25 mouse cellular contexts compared by ENCODE assay signal in the genomic region with DNA sequence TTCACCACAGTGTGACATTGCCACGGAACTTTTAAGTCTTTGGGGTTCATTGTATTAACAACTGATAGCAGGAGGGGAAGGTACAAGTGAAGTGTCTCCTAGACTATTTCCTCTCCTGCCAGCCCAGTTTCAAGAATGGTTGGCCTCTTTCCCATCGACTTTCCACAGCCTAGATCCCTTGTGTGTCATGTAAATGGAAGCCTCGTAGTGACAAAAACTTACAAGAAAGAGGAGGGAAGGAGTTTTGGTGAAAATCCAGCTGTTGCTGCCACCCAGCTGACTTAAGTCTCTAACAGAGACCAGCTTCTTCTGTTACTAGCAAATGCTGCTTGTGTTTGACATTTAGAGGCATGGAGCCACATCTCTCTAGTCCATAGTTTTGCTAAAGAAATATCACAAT.
DNase-seq lines count a peak whose midpoint lies in the region; ATAC-seq lines count a peak whose summit lies in the region.
"Had no signal": no experiment of that assay in that cellular context is flagged by ENCODE, and none has a peak within 500 bp of the region (broad histone marks: within the 10 kb centered on the region; RNA-seq: fewer than 3 reads in every experiment).

No protein-coding gene starts in this region.

- 65% methylated on average over 3 of the region's 3 CpGs for WGBS in intestine, embryonic 14.5 days
- WGBS in intestine, embryonic 15.5 days: 68% methylated on average over 3 of the region's 3 CpGs
- WGBS in lung, embryonic 16.5 days: 35% methylated on average over 3 of the region's 3 CpGs

- no peak overlapping the region for H3K4me2 ChIP-seq in intestine, embryonic 14.5 days (ENCODE audit: low read length)
- no peak overlapping the region for H3K4me2 ChIP-seq in intestine, embryonic 15.5 days (replicated peaks)
- H3K4me2 ChIP-seq in lung, embryonic 16.5 days (ENCODE audit: low read depth, low read length): no peak overlapping the region
- H3K4me2 ChIP-seq: embryonic facial prominence, embryonic 13.5 days; forebrain, embryonic 12.5 days; forebrain, embryonic 15.5 days; heart, embryonic 13.5 days; hindbrain, embryonic 12.5 days; hindbrain, embryonic 15.5 days had no signal

- H3K9me3 ChIP-seq in intestine, embryonic 14.5 days (ENCODE audit: control insufficient read depth, low read length): no peaks in the 10 kb centered on the region
- H3K9me3 ChIP-seq in intestine, embryonic 15.5 days: no peaks in the 10 kb centered on the region
- H3K9me3 ChIP-seq in lung, embryonic 16.5 days (ENCODE audit: control insufficient read depth, low read length): no peaks in the 10 kb centered on the region
- H3K9me3 ChIP-seq: embryonic facial prominence, embryonic 10.5 days; embryonic facial prominence, embryonic 13.5 days; forebrain, embryonic 12.5 days; forebrain, embryonic 15.5 days; heart, embryonic 10.5 days; hindbrain, embryonic 12.5 days; hindbrain, embryonic 15.5 days had no signal

- no peak for ATAC-seq in intestine, embryonic 14.5 days (replicated peaks; ENCODE audit: low FRiP score, low TSS enrichment, low read depth)
- ATAC-seq in intestine, embryonic 15.5 days: no peak
- peak; percentile 48 for ATAC-seq in lung, embryonic 16.5 days (ENCODE audit: low read depth)
- ATAC-seq: activated CD4-positive, CD25-positive, alpha-beta regulatory T cell, adult 4 months; CD4-positive, CD25-positive, alpha-beta regulatory T cell, adult 4 months; forebrain, embryonic 15.5 days had no signal

- H3K27me3 ChIP-seq in intestine, embryonic 14.5 days (replicated peaks; ENCODE audit: control insufficient read depth, insufficient read depth, low read length): no peaks in the 10 kb centered on the region
- H3K27me3 ChIP-seq in intestine, embryonic 15.5 days (replicated peaks): no peaks in the 10 kb centered on the region
- no peaks in the 10 kb centered on the region for H3K27me3 ChIP-seq in lung, embryonic 16.5 days (ENCODE audit: control insufficient read depth, insufficient read depth, low read depth, low read length)
- H3K27me3 ChIP-seq: embryonic facial prominence, embryonic 13.5 days; forebrain, embryonic 12.5 days; forebrain, embryonic 15.5 days; heart, embryonic 13.5 days; hindbrain, embryonic 15.5 days had no signal

- DNase-seq in intestine, embryonic 14.5 days (ENCODE audit: low spot score): peak; percentile 13
- no peak for DNase-seq in lung, postnatal 4 days
- DNase-seq in ZHBTc4 (ENCODE audit: low read depth, low spot score): peak; percentile 16
- no peak for DNase-seq in cerebellum, adult 9-11 months
- DNase-seq: adrenal gland, adult 8-10 months; cerebellum, adult 11 months; cerebellum, adult 2 months; cerebellum, postnatal 10 days; cerebellum, postnatal 36 days; embryo, embryonic 11 days; gastrocnemius, postnatal 25 days; heart, adult 2 months had no signal

- H3K36me3 ChIP-seq in intestine, embryonic 14.5 days (ENCODE audit: control insufficient read depth, insufficient read depth, low read length): no peaks in the 10 kb centered on the region
- no peaks in the 10 kb centered on the region for H3K36me3 ChIP-seq in intestine, embryonic 15.5 days
- no peaks in the 10 kb centered on the region for H3K36me3 ChIP-seq in lung, embryonic 16.5 days (ENCODE audit: control insufficient read depth, insufficient read depth, low read length)
- H3K36me3 ChIP-seq: embryonic facial prominence, embryonic 10.5 days; embryonic facial prominence, embryonic 13.5 days; forebrain, embryonic 12.5 days; forebrain, embryonic 15.5 days; heart, embryonic 10.5 days; heart, embryonic 13.5 days; hindbrain, embryonic 12.5 days; hindbrain, embryonic 15.5 days had no signal

- H3K4me3 ChIP-seq in intestine, embryonic 14.5 days (ENCODE audit: low read depth, low read length): no peak overlapping the region
- no peak overlapping the region for H3K4me3 ChIP-seq in intestine, embryonic 15.5 days (replicated peaks)
- H3K4me3 ChIP-seq in lung, embryonic 16.5 days (ENCODE audit: low read length): no peak overlapping the region
- H3K4me3 ChIP-seq: embryonic facial prominence, embryonic 10.5 days; embryonic facial prominence, embryonic 13.5 days; erythroblast, embryonic 14.5 days; forebrain, embryonic 12.5 days; forebrain, embryonic 15.5 days; heart, adult 2 months; heart, embryonic 10.5 days; heart, embryonic 13.5 days; hindbrain, embryonic 12.5 days; hindbrain, embryonic 15.5 days had no signal

- H3K4me1 ChIP-seq in intestine, embryonic 14.5 days (replicated peaks; ENCODE audit: control insufficient read depth, insufficient read depth, low read length): no peaks in the 10 kb centered on the region
- no peaks in the 10 kb centered on the region for H3K4me1 ChIP-seq in intestine, embryonic 15.5 days (replicated peaks)
- peaks cover 3% of the 10 kb centered on the region; the same call in 1 of the 2 replicates for H3K4me1 ChIP-seq in lung, embryonic 16.5 days (replicated peaks; ENCODE audit: control insufficient read depth, insufficient read depth, low read length)
- H3K4me1 ChIP-seq: embryonic facial prominence, embryonic 10.5 days; embryonic facial prominence, embryonic 13.5 days; forebrain, embryonic 12.5 days; forebrain, embryonic 15.5 days; heart, embryonic 10.5 days; heart, embryonic 13.5 days; hindbrain, embryonic 12.5 days; hindbrain, embryonic 15.5 days had no signal

- H3K27ac ChIP-seq in intestine, embryonic 14.5 days (ENCODE audit: low read depth): no peak overlapping the region
- H3K27ac ChIP-seq in intestine, embryonic 15.5 days: no peak overlapping the region
- H3K27ac ChIP-seq in lung, embryonic 16.5 days (ENCODE audit: low read length): no peak overlapping the region; the same call in 1 of the 2 replicates
- H3K27ac ChIP-seq: embryonic facial prominence, embryonic 10.5 days; embryonic facial prominence, embryonic 13.5 days; forebrain, embryonic 12.5 days; forebrain, embryonic 15.5 days; heart, adult 2 months; heart, embryonic 10.5 days; heart, embryonic 13.5 days; hindbrain, embryonic 12.5 days; hindbrain, embryonic 15.5 days had no signal

- no peak overlapping the region for H3K9ac ChIP-seq in intestine, embryonic 14.5 days (ENCODE audit: low read length)
- H3K9ac ChIP-seq in intestine, embryonic 15.5 days: no peak overlapping the region
- H3K9ac ChIP-seq in lung, embryonic 16.5 days (ENCODE audit: low read length): no peak overlapping the region
- H3K9ac ChIP-seq: embryonic facial prominence, embryonic 13.5 days; forebrain, embryonic 12.5 days; forebrain, embryonic 15.5 days; heart, embryonic 13.5 days; hindbrain, embryonic 12.5 days; hindbrain, embryonic 15.5 days had no signal

Comparison
In these comparisons a context has a peak if more than half of its experiments do, and no peak if none do; other contexts are left out.
1. DNase-seq: peak in intestine, embryonic 14.5 days (single experiment) and ZHBTc4 (single experiment); none in lung, postnatal 4 days (0 of 2) and cerebellum, adult 9-11 months (single experiment).